Mouse (Mus musculus) CH12.LX (cell line): ENCODE results near the gene 2210017I01Rik. TPM values are rescaled to one million over a fixed set of nuclear protein-coding genes. Genes with fewer than 3 reads are reported as not detected.

Source experiments
- DNase-seq: peaks from one replicate; pipeline ENCODE4 v3.0.0-alpha.2; 2013; ENCODE audit errors: extremely low read depth
- H3K27ac ChIP-seq: 2 replicates; pipeline ENCODE4 v1.5.1; 2012; ENCODE audit warnings: low read depth, mild to moderate bottlenecking, control low read depth, moderate library complexity; ENCODE audit not compliant: insufficient read depth
- H3K27me3 ChIP-seq: replicated peaks from 2 replicates; pipeline ENCODE3; 2012; ENCODE audit warnings: inconsistent platforms
- H3K36me3 ChIP-seq, 2 experiments: replicated peaks in 1 of 2; 2 replicates each; pipeline versions ENCODE3 to v1.6.1; 2012; ENCODE audit warnings: inconsistent platforms in 1 of 2, low read length in 1 of 2, mild to moderate bottlenecking in 1 of 2, mixed read lengths in 1 of 2, moderate library complexity in 1 of 2; ENCODE audit not compliant: control insufficient read depth in 1 of 2, insufficient read depth in 1 of 2
- H3K4me1 ChIP-seq, 2 experiments: 2 replicates each; pipeline ENCODE4 v1.6.1; 2012; ENCODE audit warnings: inconsistent platforms in 1 of 2, moderate library complexity in 1 of 2; ENCODE audit not compliant: insufficient read depth in 2 of 2, control insufficient read depth in 1 of 2
- H3K4me2 ChIP-seq: 2 replicates; pipeline ENCODE4 v1.6.1; 2012; ENCODE audit warnings: low read depth, mild to moderate bottlenecking, control low read depth; ENCODE audit not compliant: poor library complexity, insufficient read depth, severe bottlenecking
- H3K4me3 ChIP-seq, 3 experiments: fragments of 150-350 bp in 1 of 3; sonication (generic) in 1 of 3; replicated peaks in 1 of 3; 2 replicates each; pipeline versions ENCODE3 to v1.5.1; 2011 to 2012; ENCODE audit warnings: low read depth in 2 of 3, low read length in 2 of 3, mild to moderate bottlenecking in 2 of 3, moderate library complexity in 2 of 3, control low read depth in 1 of 3, improper control_type of control experiment in 1 of 3, inconsistent platforms in 1 of 3, mixed read lengths in 1 of 3; ENCODE audit not compliant: poor library complexity in 1 of 3
- H3K79me2 ChIP-seq: replicated peaks from 2 replicates; pipeline ENCODE4 v1.6.1; 2012; ENCODE audit warnings: mild to moderate bottlenecking, moderate library complexity; ENCODE audit not compliant: control insufficient read depth, poor library complexity, insufficient read depth, severe bottlenecking; ENCODE audit errors: extremely low read depth
- H3K9ac ChIP-seq: 2 replicates; pipeline ENCODE4 v1.6.1; 2012; ENCODE audit warnings: low read depth, mild to moderate bottlenecking, control low read depth, moderate library complexity; ENCODE audit not compliant: insufficient read depth
- H3K9me3 ChIP-seq: replicated peaks from 2 replicates; pipeline ENCODE3; 2012; ENCODE audit warnings: low read length, inconsistent platforms, mixed read lengths
- CHD1 ChIP-seq: IDR thresholded peaks from 2 replicates; pipeline ENCODE4 v1.6.1; 2012; ENCODE audit warnings: low read depth, low read length, improper control_type of control experiment, inconsistent platforms
- E2F4 ChIP-seq: IDR thresholded peaks from 2 replicates; pipeline ENCODE4 v1.6.1; 2011; ENCODE audit warnings: low read depth, low read length, improper control_type of control experiment; ENCODE audit not compliant: insufficient replicate concordance
- ELF1 ChIP-seq: IDR thresholded peaks from 2 replicates; pipeline ENCODE4 v1.6.1; 2014; ENCODE audit warnings: low read depth, mild to moderate bottlenecking, inconsistent platforms, low read length, improper control_type of control experiment
- EP300 ChIP-seq: IDR thresholded peaks from 2 replicates; pipeline ENCODE4 v1.6.1; 2011; ENCODE audit warnings: low read length, improper control_type of control experiment
- GABPA ChIP-seq: IDR thresholded peaks from 2 replicates; pipeline ENCODE4 v1.6.1; 2012; ENCODE audit warnings: low read depth, low read length, improper control_type of control experiment, inconsistent platforms; ENCODE audit not compliant: insufficient replicate concordance
- HCFC1 ChIP-seq: IDR thresholded peaks from 2 replicates; pipeline ENCODE4 v1.6.1; 2012; ENCODE audit warnings: low read depth, mild to moderate bottlenecking, inconsistent platforms, low read length, improper control_type of control experiment
- IRF4 ChIP-seq: IDR thresholded peaks from 2 replicates; pipeline ENCODE4 v1.6.1; 2014; ENCODE audit warnings: low read depth, mild to moderate bottlenecking, inconsistent platforms, low read length, improper control_type of control experiment
- JUN ChIP-seq: IDR thresholded peaks from 2 replicates; pipeline ENCODE4 v1.6.1; 2011; ENCODE audit warnings: low read depth, mild to moderate bottlenecking, low read length, improper control_type of control experiment, moderate library complexity; ENCODE audit not compliant: insufficient read depth
- JUND ChIP-seq: conservative IDR thresholded peaks from 2 replicates; pipeline ENCODE4 v1.6.1; 2011; ENCODE audit warnings: low read depth, low read length, improper control_type of control experiment
- MAX ChIP-seq: IDR thresholded peaks from 2 replicates; pipeline ENCODE4 v1.6.1; 2011; ENCODE audit warnings: low read length, improper control_type of control experiment
- MAZ ChIP-seq: IDR thresholded peaks from 2 replicates; pipeline ENCODE4 v1.6.1; 2012; ENCODE audit warnings: low read depth, mild to moderate bottlenecking, inconsistent platforms, low read length, improper control_type of control experiment, moderate library complexity
- MYC ChIP-seq: IDR thresholded peaks from 2 replicates; pipeline ENCODE4 v1.6.1; 2011; ENCODE audit warnings: low read depth, mild to moderate bottlenecking, improper control_type of control experiment, low read length
- POLR2A ChIP-seq: IDR thresholded peaks from 2 replicates; pipeline ENCODE4 v1.6.1; 2011; ENCODE audit warnings: low read depth, mild to moderate bottlenecking, improper control_type of control experiment, low read length
- RAD21 ChIP-seq: IDR thresholded peaks from 2 replicates; pipeline ENCODE4 v1.6.1; 2011; ENCODE audit warnings: low read depth, mild to moderate bottlenecking, low read length, improper control_type of control experiment, moderate library complexity
- RCOR1 ChIP-seq: conservative IDR thresholded peaks from 2 replicates; pipeline ENCODE4 v1.6.1; 2012; ENCODE audit warnings: low read depth, mild to moderate bottlenecking, inconsistent platforms, low read length, improper control_type of control experiment
- SIN3A ChIP-seq: IDR thresholded peaks from 2 replicates; pipeline ENCODE4 v1.6.1; 2012; ENCODE audit warnings: low read length, improper control_type of control experiment, inconsistent platforms
- SMC3 ChIP-seq: IDR thresholded peaks from 2 replicates; pipeline ENCODE4 v1.6.1; 2011; ENCODE audit warnings: low read depth, low read length, improper control_type of control experiment
- TBP ChIP-seq: conservative IDR thresholded peaks from 2 replicates; pipeline ENCODE4 v1.6.1; 2011; ENCODE audit warnings: low read depth, low read length, improper control_type of control experiment
- TCF12 ChIP-seq: IDR thresholded peaks from 2 replicates; pipeline ENCODE4 v1.6.1; 2014; ENCODE audit warnings: low read depth, mild to moderate bottlenecking, inconsistent platforms, low read length, improper control_type of control experiment
- USF1 ChIP-seq: IDR thresholded peaks from 2 replicates; pipeline ENCODE4 v1.6.1; 2014; ENCODE audit warnings: low read depth, mild to moderate bottlenecking, inconsistent platforms, low read length, improper control_type of control experiment
- ZC3H11A ChIP-seq: IDR thresholded peaks from 2 replicates; pipeline ENCODE4 v1.6.1; 2012; ENCODE audit warnings: low read depth, mild to moderate bottlenecking, inconsistent platforms, low read length, improper control_type of control experiment
- ZKSCAN1 ChIP-seq: IDR thresholded peaks from 2 replicates; pipeline ENCODE4 v1.6.1; 2012; ENCODE audit warnings: low read depth, inconsistent platforms, low read length, improper control_type of control experiment, borderline replicate concordance
- dilution Hi-C: fragments of 300-500 bp; cut with MboI; formaldehyde crosslinking; loops from 2 replicates; pipeline ENCODE4 v1.14.3; 2020; ENCODE audit warnings: low sequenced_read_pairs; ENCODE audit not compliant: extremely low pct_unique_long_range_greater_than_20kb, extremely low pct_ligation_motif_present
- in situ Hi-C: fragments of 300-500 bp; cut with MboI; formaldehyde crosslinking; loops from 3 replicates; pipeline ENCODE4 v1.14.3; 2019; ENCODE audit warnings: low sequenced_read_pairs, low pct_ligation_motif_present, low pct_unique_long_range_greater_than_20kb, mixed read lengths
- polyA plus RNA-seq: library from polyadenylated mRNA; unstranded; fragments of >175 nt; gene quantifications from 2 replicates; pipeline ENCODE4 v1.2.1, GENCODE M21; 2012; ENCODE audit warnings: low read depth; ENCODE audit not compliant: insufficient read length
- total RNA-seq, 2 experiments: library from RNA; depleted of rRNA; stranded (reverse); fragments of 300-350 nt in 1 of 2; fragments of >200 nt in 1 of 2; gene quantifications; 2 replicates each; pipeline ENCODE4 v1.2.3; 2012 to 2014

The 2210017I01Rik gene
- total and polyA plus RNA-seq, 3 experiments = not detected

- Histone ChIP-seq H3K4me2 (no peak within 1 kb of the TSS), H3K4me3 (no peak within 1 kb of the TSS), H3K9ac (no peak within 1 kb of the TSS), H3K27me3 (no peaks in the 10 kb centered on the region), H3K9me3 (no peaks in the 10 kb centered on the region), H3K4me1 (no peaks in the 10 kb centered on the region), H3K36me3 (no peaks in the 10 kb centered on the region), H3K27ac (no peak within 1 kb of the TSS), H3K79me2 (no peaks in the 10 kb centered on the region)
- in situ Hi-C loops (no loop called here), dilution Hi-C loops (no loop called here)
- DNase-seq = no peak
- TF ChIP-seq JUND = no peak
- no peak for TF ChIP-seq MAZ
- TF ChIP-seq POLR2A = no peak
- no peak for TF ChIP-seq RCOR1
- no peak for TF ChIP-seq CHD1
- no peak for TF ChIP-seq TCF12
- TF ChIP-seq MYC = no peak
- no peak for TF ChIP-seq ZC3H11A
- TF ChIP-seq ELF1 = no peak
- no peak for TF ChIP-seq HCFC1
- TF ChIP-seq MAX = no peak
- no peak for TF ChIP-seq GABPA
- TF ChIP-seq ZKSCAN1 = no peak
- TF ChIP-seq, all 38 proteins: peak for 0
Measured at GRCm38 (mm10) chr3:92648207-92648606, 40.9 kb upstream of the 2210017I01Rik start, which contains the start of gene Lce1a1. TSS of gene Lce1a1 (minus strand) at chr3:92648307.

DNA sequence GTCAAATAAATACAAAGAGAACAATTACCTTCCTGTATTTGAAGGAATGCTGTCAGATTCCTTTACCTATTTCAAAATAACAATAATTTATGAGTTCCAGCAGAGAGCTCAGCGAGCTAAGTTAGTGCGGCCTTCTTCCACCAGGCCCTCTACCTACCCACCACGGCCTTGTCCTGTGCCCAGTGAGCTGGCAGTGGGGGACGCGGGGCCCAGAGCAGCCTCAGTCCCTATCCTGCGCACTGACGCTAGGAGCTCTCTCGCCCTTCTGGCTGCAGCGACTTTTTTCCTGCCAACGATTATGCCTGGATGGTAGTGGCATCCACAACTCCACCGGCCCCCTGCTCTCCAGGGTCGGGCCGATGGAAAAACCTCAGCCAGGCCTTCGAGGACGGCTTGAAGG is 32.6 kb upstream of the 2210017I01Rik start:
- DNase-seq = no peak

More for the DNA sequence above, 32.6 kb upstream of the 2210017I01Rik start:
- dilution Hi-C loops = no loop called here
- Histone ChIP-seq H3K4me2 (no peak overlapping the region), H3K79me2 (no peaks in the 10 kb centered on the region), H3K27me3 (no peaks in the 10 kb centered on the region), H3K9me3 (no peaks in the 10 kb centered on the region), H3K9ac (no peak overlapping the region), H3K4me1 (no peaks in the 10 kb centered on the region), H3K27ac (no peak overlapping the region), H3K4me3 (no peak overlapping the region), H3K36me3 (no peaks in the 10 kb centered on the region)
- in situ Hi-C loops = no loop called here
- TF ChIP-seq SIN3A (no peak), MYC (no peak), EP300 (no peak), SMC3 (no peak), RCOR1 (no peak), JUN (no peak), IRF4 (no peak), TBP (no peak), RAD21 (no peak), HCFC1 (no peak), USF1 (no peak), E2F4 (no peak)
